Mouse (Mus musculus) spleen, postnatal 14 days (tissue): ENCODE results near the gene Sctr.

Experiments
- DNase-seq, 2 experiments: peaks; one replicate each; pipeline ENCODE4 v3.0.0; 2021 to 2022; ENCODE audit warnings: low spot score in 2 of 2

Sctr gene

GRCm38 (mm10) chr1:120006844-120007790 lies at the start of gene Sctr:
TSS of gene Sctr (plus strand) at chr1:120006894.
- DNase-seq: no peak

DNA sequence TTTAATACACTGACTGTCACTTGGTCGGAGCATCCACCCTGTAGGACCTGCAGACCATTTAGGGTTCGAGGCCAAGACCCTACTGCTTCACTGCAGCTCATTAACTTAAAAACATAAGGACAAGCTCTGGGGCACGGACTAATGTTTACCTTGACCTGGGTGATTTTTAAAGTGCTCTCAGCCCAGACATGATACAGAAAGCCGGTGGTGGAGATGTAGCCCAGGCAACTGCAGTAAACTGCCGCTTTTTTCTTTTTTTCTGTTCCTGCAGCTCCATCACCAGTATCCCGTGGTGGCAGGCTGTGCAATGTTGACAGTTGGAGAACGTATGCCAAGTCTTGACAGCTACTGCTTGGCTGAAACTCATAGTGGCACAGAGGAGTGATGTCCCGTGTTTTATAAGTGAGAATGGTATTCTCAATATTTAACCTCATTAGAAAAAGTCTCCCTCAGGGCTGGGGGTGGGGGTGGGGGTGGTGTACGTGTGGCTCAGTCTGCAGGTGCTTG lies 48.9 kb upstream of the Sctr start:
- DNase-seq: no peak

DNA sequence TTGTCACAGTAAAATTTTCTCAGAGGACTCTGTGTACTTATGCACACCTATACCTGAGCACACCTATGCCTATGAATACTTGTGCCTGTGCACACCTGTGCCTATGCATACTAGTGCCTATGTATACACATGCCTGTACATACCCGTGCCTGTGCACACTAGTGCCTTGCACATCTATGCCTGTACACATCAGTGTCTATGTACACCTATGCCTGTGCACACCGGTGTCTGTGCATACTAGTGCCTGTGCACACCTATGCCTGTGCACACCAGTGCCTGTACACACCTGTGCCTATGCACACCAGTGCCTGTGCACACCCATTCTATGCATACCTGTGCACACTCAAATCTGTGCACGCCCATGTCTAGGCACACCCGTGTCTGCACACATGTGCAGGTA lies 47.2 kb upstream of the Sctr start:
- DNase-seq: no peak

DNA sequence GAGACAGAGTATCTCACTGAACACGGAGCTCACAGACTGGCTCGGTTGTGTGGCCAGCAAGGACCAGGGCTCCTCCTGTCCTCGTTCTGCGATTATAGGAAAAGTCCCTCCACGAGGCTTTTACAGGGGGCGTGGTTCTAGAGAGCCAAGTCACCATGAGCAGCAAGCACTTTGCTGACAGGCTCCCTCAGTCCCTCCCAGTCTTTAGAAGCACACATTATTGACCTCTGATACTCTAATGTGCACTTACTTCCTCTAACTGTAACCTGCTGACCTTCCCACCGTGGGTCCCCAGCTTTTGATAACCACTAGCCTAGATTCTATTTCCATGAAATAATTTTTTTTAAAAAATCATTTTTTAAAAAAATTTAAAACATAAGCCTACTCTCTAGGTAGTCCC lies 46.8 kb upstream of the Sctr start:
- no peak for DNase-seq

GRCm38 (mm10) chr1:119965804-119966514 lies 40.7 kb upstream of the Sctr start:
- no peak for DNase-seq

DNA sequence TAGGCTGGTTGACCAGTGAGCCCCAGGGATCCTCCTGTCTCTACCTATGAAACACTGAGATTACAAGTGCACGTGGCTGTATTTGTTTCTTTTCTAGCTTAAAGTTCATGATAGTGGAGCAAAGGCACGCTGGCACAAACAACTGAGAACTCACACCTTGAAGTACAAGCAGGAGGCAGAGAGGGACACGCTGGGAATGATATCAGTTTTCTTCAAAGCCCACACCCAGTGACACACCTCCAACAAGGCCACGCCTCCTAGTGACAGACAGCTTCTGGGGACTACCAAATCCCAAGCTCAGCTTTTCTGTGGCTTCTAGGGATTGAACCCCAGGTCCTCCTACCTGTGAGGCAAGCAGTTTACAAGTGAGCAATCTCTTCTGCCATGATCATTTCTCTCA lies 33.6 kb upstream of the Sctr start:
- DNase-seq: no peak

GRCm38 (mm10) chr1:119975141-119975540 lies 31.6 kb upstream of the Sctr start:
- DNase-seq: no peak

DNA sequence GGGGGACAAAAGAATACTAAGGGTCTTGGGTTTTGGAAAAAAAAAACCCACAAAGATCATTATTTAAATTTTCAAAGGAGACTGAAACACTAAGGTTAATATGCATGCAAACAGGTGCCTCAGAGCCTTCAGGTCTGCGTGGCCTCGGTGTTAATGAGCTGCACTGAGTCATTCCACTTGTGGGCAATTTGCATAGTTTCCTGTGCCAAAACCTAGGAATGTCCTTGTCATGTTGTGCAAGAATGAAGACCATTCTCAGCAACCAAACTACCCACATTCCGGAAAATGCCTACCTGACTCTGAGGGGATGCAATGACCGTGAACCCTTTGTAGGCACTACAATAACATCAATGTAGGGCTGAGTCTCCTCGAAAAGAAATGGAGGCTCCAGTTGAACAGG lies 20.1 kb upstream of the Sctr start:
- DNase-seq: no peak

DNA sequence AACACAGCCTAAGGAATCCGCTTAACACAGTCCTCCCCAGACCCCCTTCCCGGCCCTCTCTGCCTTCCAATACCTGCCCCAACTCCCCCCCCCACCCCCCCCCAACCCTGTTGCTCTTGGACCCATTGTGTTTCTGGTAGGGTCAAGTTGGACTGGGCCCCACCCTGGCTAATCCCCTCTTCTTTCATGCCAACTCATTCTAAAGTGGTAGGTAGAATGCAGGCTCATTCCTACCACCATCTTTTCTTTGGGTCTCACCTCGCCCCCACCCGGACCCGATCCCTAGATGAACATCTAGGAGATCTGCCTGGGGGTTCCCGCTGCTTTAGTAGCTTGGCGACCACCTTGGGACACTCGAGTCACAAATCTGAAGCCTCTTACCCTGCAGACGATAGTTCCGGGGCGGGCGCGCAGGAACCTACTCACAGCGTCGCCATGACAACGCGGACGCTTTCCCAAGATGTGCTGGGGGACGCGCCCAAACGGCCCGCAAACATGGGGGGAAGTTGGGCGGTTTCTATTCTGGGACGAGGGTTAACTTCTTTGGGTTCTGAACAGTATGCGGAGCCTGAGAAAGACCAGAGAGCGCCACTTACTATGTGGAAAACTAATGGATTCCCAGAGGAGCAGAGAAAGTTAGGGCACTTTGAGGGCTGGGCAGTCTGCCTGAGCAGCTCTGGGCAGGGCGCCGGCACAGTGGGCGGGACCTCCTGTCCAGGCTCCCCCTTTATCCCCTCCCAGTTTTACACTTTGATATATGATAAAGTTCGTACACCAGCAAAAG lies 9.7 kb upstream of the Sctr start, which contains the start of gene Cfap221:
TSS of gene Cfap221 (minus strand) at position 437 of the 784 bp plus-strand sequence.
- DNase-seq: peak in 1 of 2 experiments; percentile 11

DNA sequence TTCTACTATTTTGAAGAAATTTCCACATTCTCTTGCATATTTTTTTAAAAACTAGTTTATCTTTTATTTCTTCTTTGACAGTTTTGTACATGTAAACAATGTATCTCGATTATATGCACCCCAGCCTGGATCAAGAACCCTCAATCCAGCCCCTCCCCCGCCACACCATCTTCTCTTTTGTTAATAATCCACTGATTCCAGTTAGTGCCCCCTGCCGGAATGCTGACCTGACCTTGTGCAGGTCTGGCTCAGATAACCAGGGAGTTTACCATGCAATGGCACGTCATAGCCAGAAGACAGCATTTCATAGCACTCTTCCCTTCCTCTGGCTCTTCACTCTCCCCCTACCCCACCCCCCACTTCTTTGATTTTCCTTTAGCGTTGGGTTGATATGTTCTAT lies 9.1 kb upstream of the Sctr start:
- no peak for DNase-seq

DNA sequence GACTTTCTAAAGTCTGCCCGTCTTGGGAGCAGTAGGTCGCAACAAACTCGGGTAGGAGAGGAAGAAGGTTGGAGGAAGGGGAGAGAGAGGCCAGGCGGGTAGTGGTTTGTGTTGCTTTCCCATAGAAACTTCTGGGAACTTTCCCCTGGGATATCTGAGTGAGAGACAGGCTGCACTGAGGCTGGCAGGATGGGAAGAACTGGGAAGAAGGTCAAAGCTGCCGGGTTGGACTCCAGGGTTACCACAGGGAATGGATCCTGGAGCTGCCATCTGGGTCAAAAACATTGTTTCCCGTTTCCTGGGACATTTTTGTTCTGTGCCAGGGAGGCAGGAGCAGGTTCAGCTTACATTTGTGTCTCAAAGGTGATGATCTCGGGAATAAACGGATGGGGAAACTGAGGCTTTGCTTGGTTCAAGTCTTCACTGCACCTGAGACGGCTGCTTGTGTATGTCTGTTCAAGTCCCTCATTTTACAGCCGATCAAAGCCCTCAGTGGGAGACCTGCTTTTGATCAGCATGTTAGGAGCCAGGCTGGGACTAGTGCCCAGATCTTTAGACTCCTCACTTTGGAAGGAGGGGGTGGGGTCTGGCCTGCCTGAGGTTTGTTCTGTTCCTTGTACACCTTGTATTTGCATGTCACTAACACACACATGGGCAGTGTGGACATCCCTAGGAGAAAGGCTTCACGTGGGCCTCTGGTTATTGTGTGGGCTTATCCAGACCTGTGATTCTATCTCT lies 1.3 kb downstream of the Sctr start:
- no peak for DNase-seq

- DNase-seq: no peak
Measured at GRCm38 (mm10) chr1:120012638-120013037, 5.9 kb downstream of the Sctr start.

DNA sequence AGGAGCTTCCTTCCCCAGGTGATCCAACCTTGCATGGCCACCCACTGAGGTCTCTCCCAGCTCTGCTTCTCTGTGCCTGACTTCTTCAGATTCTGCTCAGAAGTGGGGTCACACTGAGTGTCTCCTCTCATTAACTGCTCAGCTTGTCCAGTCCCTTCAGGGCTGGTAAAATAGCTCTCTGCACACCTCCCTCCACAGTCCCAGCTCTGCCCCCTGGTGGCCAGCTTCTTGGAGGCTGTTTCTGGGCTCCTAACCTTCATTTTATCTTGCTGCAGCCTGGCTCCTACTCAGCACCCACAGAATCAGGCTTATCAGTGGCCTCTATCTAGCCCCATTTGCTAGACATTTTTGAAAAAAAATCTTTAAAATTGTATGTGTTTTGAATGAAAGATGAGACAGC lies 6.4 kb downstream of the Sctr start:
- DNase-seq: peak in 1 of 2 experiments; percentile 52

DNA sequence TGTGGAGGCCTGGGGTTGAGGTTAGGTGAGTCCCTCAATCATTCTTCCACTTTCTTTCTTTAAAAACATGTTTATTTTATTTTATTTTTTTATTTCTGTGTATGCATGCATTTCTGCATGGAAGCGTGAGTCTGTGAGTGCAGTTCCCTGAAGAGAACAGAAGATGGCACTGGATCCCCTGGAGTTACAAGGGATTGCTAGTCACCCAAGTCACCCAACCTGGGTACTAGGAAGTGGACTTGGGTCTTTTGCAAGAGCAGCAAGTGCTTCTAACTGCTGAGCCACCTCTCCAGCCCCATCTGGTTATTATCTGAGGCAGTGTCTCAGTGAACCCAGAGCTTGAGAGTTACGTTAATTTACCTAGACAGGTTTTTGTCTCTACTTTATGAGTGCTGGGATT lies 9.5 kb downstream of the Sctr start:
- DNase-seq: no peak

- no peak for DNase-seq
Measured at GRCm38 (mm10) chr1:120018900-120019299, 12.2 kb downstream of the Sctr start.

DNA sequence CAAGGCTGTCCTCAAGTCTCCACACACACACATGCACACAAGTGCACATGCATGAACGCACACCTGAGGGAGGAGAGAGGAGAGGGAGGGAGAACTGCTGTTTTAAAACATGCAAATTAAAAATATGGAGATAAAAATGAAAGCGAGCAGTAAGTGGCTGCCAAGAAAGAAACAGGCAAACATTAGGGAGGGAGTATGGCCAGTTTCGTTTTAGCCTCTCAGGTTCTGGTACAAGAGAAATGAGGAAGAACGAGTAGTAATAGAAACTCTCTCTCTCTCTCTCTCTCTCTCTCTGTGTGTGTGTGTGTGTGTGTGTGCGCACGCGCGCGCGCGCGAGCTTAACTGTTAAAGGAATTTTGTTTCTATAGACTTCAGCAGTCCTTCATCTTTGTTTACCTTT lies 12.7 kb downstream of the Sctr start:
- DNase-seq: no peak

DNA sequence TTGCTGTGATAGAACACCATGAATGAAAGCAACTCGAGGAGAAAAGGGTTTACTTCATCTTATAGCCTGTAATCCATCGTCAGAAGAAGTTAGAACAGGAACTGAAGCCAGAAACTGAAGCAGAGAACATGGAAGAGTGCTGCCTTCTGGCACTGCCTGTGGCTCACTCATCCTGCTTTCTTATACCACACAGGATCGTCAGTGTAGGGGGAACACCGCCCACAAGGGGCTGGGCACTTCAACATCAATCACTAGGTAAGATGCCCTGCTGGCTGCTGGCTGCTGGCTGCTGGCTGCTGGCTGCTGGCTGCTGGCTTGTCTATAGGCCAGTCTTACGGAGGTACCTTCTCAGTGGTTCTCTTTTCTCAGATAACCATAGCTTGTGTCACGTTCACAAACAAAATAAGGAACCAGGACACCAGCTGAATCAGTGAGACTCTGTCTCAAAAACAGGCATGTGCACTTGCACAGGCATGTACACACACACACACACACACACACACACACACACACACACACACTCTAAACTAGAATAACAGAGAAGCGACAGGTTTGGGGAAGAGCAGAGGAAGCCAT lies 13.7 kb downstream of the Sctr start:
- no peak for DNase-seq

DNA sequence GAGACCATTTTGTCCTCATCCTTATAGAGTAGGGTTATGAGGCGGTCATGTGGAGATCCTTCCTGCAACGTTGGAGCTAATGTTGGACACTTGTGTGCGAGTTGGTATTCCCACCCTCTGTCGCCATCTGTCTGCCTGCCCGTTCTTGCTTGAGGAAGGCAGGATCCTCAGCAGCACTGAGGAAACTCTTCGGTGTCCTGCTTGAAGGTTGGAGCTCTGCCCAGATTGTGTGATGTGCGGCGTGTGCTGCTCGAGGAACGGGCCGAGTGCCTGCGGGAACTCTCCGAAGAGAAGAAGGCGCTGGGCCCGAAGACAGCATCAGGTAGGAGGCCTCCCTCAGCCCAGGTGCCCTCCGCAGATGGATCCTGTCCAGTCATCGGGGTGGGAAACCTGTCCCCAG lies 15.3 kb downstream of the Sctr start:
- DNase-seq: no peak

DNA sequence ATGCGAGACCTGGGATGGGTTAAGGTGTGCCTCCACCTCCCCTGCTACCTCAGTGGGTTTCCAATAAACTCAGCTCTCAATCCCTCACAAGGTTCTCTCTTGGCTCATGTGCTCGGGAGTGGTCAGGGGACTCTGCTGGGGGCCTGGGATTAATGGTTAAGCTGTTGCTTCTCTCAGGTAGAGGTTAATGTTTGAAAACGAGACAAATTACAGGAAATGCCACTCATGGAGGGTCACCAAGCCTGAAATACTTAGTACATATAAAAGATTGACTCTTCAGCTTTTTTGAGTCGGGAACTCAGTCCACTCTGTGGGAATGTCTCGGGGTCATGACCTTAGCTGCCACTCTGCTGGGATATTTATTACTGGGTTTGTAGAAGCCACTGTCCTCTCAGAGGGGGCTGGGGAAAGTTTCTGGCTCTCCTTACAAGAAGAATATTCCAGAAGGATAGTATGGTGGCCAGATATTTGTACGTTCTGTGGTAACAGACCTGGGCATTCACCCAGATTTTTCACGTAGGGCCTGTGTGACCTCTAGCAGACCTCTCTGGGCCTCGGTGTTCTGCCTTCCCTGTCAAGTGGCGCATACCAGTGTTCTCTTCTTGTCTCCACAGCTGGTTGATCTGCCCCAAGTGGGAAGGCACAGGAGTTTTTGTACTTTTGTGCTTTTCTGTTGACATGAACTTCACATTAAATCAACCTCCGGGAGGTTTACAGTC lies 17.8 kb downstream of the Sctr start:
- no peak for DNase-seq

GRCm38 (mm10) chr1:120025050-120025439 lies 18.4 kb downstream of the Sctr start:
- no peak for DNase-seq
